Mouse (Mus musculus) monocyte, adult 5-6 weeks (primary cell): ENCODE data around the gene Ptpdc1. TPM values are rescaled to one million over a fixed set of nuclear protein-coding genes. Genes with fewer than 3 reads are reported as not detected.

ENCODE experiments used
- ATAC-seq: fragments of 153-309, 156-312 bp; replicated peaks from 2 replicates; pipeline ENCODE4 v1.8.0; 2017; ENCODE audit warnings: mild to moderate bottlenecking; ENCODE audit not compliant: low TSS enrichment, insufficient number of reproducible peaks, severe bottlenecking, poor library complexity, low FRiP score
- total RNA-seq: library from RNA; stranded (forward); fragments of 200-1000, 200-491, 200-594 nt; gene quantifications from 3 replicates; pipeline ENCODE4 v1.2.3, GENCODE M21; 2017

Ptpdc1 gene
- total RNA-seq, 1 experiment from 2014 or later: 1.5 TPM

DNA sequence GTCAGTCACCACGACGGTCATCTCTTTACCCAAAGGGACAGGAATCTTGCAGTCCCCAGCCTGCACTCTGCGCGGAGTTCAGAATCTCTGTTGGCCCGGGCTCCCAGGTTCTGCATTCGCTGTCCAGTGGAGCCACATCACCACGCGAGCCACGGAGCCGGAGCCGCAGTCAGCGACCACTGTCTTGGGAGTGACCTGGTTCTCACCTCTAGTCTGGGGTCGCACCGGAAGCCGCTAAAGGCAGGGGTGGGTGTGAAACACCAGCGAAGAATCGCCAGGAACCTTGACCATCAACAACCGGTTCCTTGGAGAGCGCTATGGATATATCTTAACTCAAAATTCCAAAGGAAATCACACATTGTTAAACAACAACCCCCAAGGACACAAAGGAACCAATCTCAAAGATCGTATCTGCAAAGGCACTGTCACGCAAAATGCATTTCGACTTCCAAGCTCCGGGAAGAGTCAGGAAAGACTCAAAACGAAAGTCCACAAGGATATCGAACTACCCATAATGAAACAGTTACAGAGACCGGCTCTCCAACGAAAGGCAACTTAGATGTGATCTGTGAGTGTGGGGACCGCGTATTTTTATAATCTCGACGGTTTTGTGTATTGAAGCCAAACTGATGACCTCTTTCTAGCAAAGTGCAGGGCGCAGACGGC is 33.3 kb upstream of the Ptpdc1 start:
- ATAC-seq: no peak

DNA sequence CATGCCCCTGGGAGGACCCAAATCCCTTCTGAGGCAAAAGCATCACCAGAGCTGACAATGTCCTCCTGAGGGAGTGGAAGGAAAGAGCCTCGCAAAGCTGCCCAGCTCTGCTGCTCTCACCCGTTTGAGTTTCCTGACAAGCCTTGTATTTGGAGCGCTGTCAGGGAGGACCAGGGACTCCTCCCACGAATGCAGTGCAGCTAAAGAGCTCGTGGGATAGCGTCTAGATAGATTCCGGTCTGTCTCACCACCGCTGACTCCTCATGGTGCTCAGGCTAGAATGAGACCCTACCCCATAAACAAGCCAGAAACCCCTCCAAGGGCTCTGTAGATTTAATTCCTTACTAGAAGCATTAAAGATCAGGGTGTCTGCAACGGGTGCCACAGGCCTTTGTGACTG is 32.3 kb upstream of the Ptpdc1 start:
- ATAC-seq: no peak

GRCm38 (mm10) chr13:48655637-48656036 is 30.2 kb upstream of the Ptpdc1 start:
- ATAC-seq: no peak

DNA sequence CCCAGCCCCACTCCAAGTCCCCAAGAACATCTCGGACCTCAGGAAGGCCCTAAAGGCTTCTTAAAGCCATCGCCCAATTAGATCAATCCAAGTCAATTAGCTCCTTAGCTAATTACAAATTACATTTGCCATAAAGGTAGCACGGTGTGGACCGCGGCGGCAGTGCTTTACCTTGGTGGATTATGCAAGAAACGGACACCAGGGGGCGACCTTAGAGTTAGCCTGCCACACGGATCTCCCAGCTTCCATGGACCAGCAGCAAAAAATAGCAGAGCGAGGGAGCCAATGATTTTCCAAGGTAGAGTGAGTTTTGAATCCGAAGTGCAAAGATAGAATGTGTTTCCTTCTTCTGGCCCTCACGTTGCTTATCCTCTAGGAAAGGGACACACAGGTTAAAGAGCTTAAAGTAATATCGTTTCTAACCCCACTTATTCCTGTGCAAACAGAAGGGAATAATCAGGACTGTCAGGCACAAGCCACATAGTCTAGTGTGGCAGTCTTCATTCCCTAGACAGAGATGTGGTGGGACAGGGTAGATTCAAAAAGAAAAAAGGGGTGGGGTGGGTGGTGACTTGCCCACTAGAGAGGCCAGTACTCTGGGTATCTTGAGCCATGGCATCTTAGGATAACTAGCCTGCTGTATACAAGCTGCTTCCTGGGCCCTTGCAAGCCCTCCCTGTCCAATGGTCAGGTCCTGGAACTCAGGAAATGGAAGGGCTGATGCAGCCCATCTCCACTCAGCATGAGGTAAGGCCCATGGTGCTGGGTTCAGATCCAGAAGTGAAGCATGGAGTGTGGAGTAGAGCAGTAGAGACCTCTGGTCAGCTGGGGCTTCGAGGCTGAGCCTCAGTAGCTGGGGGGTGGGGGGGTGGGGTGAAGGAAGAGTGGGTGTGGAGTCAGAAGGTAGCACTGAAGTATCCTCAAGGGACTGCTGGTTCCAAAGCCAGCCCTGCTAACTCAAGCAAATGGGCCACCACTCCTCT is 28.6 kb upstream of the Ptpdc1 start:
- 0 out of 2 replicates have a peak, but pooled peaks have one; percentile 35 for ATAC-seq

DNA sequence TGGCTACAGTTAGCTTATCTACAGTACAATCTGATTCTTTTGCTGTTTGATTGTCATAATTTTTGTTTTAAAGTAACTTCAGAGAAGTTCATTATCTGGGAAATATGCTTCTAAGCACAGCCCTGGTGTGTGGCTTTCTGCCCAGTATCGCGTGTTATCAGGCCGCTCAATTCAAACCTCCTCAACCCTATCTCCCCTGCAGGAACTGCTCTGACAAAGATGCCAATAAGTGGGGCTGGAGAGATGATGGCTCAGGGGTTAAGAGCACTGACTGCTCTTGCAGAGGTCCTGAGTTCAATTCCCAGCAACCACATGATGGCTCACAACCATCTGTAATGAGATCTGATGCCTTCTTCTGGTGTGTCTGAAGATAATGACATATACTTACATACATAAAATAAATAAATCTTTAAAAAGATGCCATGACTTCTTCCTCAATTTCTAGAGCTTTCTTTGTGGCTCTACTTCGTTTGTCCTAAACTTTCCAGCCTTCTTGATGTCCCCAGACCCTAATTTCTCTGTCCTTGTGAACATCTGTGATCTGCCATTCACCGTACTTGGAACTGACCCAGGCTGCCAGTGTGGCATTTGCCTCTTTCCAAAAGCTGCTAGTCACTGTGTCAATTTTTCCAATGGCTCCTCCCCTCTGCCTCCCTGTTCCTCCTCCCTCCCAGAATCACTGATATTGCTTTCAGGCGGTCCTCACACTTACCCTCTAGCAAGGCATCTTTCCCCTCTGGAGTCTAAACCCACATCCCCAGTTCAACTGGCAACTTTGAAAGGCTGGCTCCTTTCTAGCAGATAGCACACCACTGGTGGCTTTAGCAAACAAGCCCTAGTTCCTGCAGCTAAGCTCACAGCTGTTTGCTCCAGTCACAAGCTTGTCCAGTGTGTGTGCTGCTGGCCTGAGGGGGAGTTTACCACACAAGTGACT is 25.9 kb upstream of the Ptpdc1 start:
- no peak for ATAC-seq

GRCm38 (mm10) chr13:48650615-48651014 is 25.2 kb upstream of the Ptpdc1 start:
- no peak for ATAC-seq

GRCm38 (mm10) chr13:48646696-48647095 is 21.2 kb upstream of the Ptpdc1 start:
- no peak for ATAC-seq

DNA sequence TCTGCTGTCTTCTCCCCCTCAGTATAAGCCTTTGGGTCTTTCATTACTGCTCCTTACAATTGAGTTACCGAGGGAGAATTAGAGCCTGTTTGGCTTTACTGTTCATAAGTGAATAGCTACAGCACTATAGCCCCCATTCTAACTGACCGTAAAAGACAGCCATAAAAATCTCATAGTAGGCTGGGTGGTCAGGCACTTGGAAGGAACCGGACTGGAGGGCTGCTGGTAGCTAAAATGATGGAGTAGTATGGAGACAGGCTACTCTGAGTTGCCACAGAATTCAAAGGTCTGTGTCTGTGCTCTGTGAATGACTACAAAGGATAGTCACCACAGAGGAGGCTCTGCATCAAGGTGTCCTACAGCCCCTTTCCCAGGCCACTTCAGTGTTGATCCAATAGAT is 18.5 kb upstream of the Ptpdc1 start:
- no peak for ATAC-seq

GRCm38 (mm10) chr13:48643072-48643471 is 17.6 kb upstream of the Ptpdc1 start:
- no peak for ATAC-seq

- peak; percentile 83; the same call in 1 of the 2 replicates for ATAC-seq
Measured at GRCm38 (mm10) chr13:48639570-48639969, 14.1 kb upstream of the Ptpdc1 start.

DNA sequence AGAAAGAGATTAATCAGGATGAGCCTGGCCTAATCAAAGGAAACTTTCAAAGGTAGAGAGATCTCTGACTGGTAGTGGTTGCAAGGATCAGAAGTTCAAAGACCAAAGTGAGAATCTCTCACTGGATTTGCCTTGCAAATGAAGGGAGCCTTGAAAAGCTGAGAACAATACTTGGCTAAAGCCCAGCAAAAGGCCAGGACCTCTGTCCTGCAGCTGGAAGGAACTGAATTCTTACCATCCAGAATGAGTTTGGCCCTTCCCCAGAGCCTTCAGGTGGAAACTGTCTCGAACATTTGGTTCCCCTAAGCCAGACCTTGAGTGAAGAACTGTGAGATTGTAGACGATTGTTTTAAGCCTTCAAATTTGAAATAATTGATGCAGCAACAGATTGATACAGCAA is 12.2 kb upstream of the Ptpdc1 start:
- ATAC-seq: no peak

DNA sequence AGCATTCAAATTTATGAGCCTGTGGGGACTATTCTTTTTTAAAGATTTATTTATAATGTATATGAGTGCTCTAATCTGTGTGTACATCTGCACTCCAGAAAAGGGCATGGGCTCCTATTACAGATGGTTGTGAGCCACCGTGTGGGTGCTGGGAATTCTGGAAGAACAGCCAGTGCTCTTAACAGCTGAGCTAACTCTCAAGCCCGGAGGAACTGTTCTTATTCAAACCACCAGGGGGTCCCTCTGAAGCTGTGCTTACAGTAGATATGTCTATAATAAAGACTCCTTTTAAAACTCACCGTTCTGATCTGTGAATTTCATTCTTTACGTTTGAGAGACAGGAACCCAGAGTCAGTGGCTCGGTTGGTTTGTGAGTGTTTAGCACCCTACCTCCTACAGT is 6.2 kb upstream of the Ptpdc1 start:
- no peak for ATAC-seq

DNA sequence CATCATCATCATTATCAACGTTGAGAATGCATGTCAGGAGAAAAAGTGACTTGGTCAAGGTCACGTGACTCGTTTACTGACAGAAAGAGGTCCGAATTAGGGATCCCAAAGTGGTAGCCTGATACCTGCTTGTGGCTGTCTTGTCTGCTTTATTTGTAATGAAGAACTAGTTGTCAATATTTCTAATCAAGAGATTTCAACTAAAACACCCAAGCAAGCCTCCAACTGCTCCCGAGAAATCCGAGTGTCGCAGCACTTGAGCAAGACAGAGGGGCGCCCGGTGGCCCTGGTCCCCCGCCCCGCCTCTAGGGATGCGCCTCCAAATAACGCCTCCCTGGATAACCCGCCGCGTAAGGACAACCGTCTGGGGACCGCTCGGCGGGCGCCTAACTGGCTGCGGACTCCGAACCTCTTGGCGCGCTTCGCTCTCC is 481 bp downstream of the Ptpdc1 start:
- ATAC-seq: peak; percentile 24; the same call in 1 of the 2 replicates

DNA sequence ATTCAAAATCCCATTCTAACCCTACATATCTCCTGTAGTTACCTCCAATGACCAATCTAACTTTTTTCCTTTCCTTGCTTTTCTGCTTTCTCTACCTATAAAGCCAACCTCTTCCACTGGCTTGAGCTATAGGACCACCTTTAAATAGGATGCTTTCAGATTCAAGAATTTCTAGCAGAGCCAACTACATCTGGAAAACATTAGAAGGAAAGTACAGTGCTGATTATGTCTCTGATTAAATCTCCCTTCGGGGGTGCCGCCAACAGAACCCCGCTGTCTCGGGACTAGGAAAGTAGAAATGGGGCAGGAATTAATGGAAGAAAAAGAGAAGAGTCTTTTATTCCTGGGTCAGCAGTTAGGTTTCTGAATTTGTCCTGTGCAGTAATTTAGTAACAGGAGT is 6.6 kb downstream of the Ptpdc1 start:
- no peak for ATAC-seq

DNA sequence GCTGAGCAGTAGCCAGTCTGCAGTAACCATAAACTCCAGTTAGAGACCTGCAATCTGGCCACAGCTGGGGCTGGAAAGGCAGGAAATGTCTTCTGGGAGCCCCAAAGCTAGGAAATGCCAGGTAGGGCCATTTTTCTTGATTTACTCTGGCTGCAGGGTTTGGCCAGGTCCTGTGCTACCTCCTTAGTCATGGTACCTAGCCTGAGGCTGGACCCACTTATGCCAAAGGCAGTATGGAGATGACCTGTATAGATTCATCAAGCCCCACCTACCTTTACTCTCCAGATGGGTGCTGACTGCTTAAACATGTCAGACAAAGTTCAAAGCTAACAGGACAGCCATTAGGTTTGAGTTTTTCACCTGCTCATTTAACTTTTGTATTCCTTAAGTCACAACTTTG is 7.7 kb downstream of the Ptpdc1 start:
- ATAC-seq: no peak

- no peak for ATAC-seq
Measured at GRCm38 (mm10) chr13:48614525-48614924, 10.9 kb downstream of the Ptpdc1 start.

GRCm38 (mm10) chr13:48609106-48609505 is 16.4 kb downstream of the Ptpdc1 start:
- ATAC-seq: no peak

DNA sequence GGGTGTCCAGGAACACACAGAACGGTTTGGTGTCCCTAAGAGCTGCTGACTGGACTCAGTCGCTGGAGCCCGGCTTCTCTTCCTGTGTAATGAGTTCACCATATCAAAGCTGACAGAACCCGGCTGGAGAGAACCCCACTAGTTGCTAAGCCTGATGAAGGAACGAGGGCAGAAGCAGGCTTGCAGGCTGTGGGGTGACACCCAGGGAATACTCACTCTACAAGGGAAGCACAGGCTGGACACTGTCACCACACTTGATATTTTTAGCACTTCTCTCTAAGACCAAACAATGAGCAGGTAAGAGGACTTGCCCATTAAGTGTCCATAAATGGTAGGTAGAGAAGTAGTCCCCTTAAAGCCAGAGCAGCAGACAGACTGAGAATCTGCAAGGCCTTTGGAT is 20.9 kb downstream of the Ptpdc1 start:
- no peak for ATAC-seq

DNA sequence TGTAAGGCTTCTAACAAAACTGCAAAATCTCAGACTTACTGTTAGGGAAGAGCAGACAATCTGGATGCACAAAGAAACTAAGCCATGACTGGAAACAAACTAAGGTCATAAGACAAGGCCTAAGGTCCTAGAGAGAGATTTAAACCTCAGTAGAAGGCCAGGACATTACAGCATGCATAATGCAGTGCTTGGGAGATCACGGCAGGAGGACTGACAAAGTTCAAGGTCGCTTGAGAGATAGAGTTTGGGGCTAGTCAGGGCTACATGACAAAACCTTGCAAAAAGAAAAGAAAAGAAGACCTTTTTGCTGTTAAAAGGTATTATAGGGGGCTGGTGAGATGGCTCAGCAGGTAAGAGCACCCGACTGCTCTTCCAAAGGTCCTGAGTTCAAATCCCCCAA is 22.2 kb downstream of the Ptpdc1 start:
- ATAC-seq: no peak
